Mouse (Mus musculus): Measurements from ENCODE around the gene Xrcc4. TPM values are rescaled to one million over a fixed set of nuclear protein-coding genes. Genes with fewer than 3 reads are reported as not detected.

The Xrcc4 gene
- polyA plus RNA-seq, 1 experiment from 2014 or later = 13.3 TPM

GRCm38 (mm10) chr13:89827838-89828237 lies 261.6 kb downstream of the Xrcc4 start:
- Histone ChIP-seq H3K9me3 (ENCODE audit: control insufficient read depth, low read length) (no peaks in the 10 kb centered on the region), H3K27me3 (ENCODE audit: control insufficient read depth, insufficient read depth, low read length) (no peaks in the 10 kb centered on the region), H3K27ac (ENCODE audit: low read depth, low read length) (no peak overlapping the region), H3K4me2 (replicated peaks; ENCODE audit: low read depth, low read length) (no peak overlapping the region), H3K4me3 (ENCODE audit: low read length) (no peak overlapping the region), H3K9ac (ENCODE audit: low read depth, low read length) (no peak overlapping the region), H3K4me1 (ENCODE audit: control insufficient read depth, insufficient read depth, low read length) (no peaks in the 10 kb centered on the region), H3K36me3 (ENCODE audit: control insufficient read depth, insufficient read depth, low read length) (no peaks in the 10 kb centered on the region)
- ATAC-seq (ENCODE audit: low FRiP score, low TSS enrichment) = no peak
- WGBS = 74% methylated on average over 2 of the region's 2 CpGs

GRCm38 (mm10) chr13:89814543-89814942 lies 274.9 kb downstream of the Xrcc4 start:
- no peak for ATAC-seq (ENCODE audit: low FRiP score, low TSS enrichment)
- H3K9me3 ChIP-seq (ENCODE audit: control insufficient read depth, low read length) = no peaks in the 10 kb centered on the region

GRCm38 (mm10) chr13:89812169-89812568 lies 277.2 kb downstream of the Xrcc4 start:
- no peak for ATAC-seq (ENCODE audit: low FRiP score, low TSS enrichment)
- 92% methylated on average over 2 of the region's 2 CpGs for WGBS

More at GRCm38 (mm10) chr13:89814543-89814942, 274.9 kb downstream of the Xrcc4 start:
- Histone ChIP-seq H3K9ac (ENCODE audit: low read depth, low read length) (no peak overlapping the region), H3K4me3 (ENCODE audit: low read length) (no peak overlapping the region), H3K4me1 (ENCODE audit: control insufficient read depth, insufficient read depth, low read length) (no peaks in the 10 kb centered on the region), H3K36me3 (ENCODE audit: control insufficient read depth, insufficient read depth, low read length) (no peaks in the 10 kb centered on the region), H3K27me3 (ENCODE audit: control insufficient read depth, insufficient read depth, low read length) (no peaks in the 10 kb centered on the region), H3K4me2 (replicated peaks; ENCODE audit: low read depth, low read length) (no peak overlapping the region), H3K27ac (ENCODE audit: low read depth, low read length) (no peak overlapping the region)
- WGBS = 81% methylated on average over 2 of the region's 2 CpGs

GRCm38 (mm10) chr13:89809024-89809423 lies 280.4 kb downstream of the Xrcc4 start:
- ATAC-seq (ENCODE audit: low FRiP score, low TSS enrichment) = no peak
- H3K9me3 ChIP-seq (ENCODE audit: control insufficient read depth, low read length) = no peaks in the 10 kb centered on the region
- no peak overlapping the region for H3K27ac ChIP-seq (ENCODE audit: low read depth, low read length)
- no peaks in the 10 kb centered on the region for H3K27me3 ChIP-seq (ENCODE audit: control insufficient read depth, insufficient read depth, low read length)
- H3K9ac ChIP-seq (ENCODE audit: low read depth, low read length) = no peak overlapping the region
- no peaks in the 10 kb centered on the region for H3K4me1 ChIP-seq (ENCODE audit: control insufficient read depth, insufficient read depth, low read length)
- H3K4me3 ChIP-seq (ENCODE audit: low read length) = no peak overlapping the region
- H3K4me2 ChIP-seq (replicated peaks; ENCODE audit: low read depth, low read length) = no peak overlapping the region
- no peaks in the 10 kb centered on the region for H3K36me3 ChIP-seq (ENCODE audit: control insufficient read depth, insufficient read depth, low read length)

More at GRCm38 (mm10) chr13:89812169-89812568, 277.2 kb downstream of the Xrcc4 start:
- Histone ChIP-seq H3K36me3 (ENCODE audit: control insufficient read depth, insufficient read depth, low read length) (no peaks in the 10 kb centered on the region), H3K9ac (ENCODE audit: low read depth, low read length) (no peak overlapping the region), H3K9me3 (ENCODE audit: control insufficient read depth, low read length) (no peaks in the 10 kb centered on the region), H3K27ac (ENCODE audit: low read depth, low read length) (no peak overlapping the region), H3K27me3 (ENCODE audit: control insufficient read depth, insufficient read depth, low read length) (no peaks in the 10 kb centered on the region), H3K4me1 (ENCODE audit: control insufficient read depth, insufficient read depth, low read length) (no peaks in the 10 kb centered on the region), H3K4me2 (replicated peaks; ENCODE audit: low read depth, low read length) (no peak overlapping the region), H3K4me3 (ENCODE audit: low read length) (no peak overlapping the region)

GRCm38 (mm10) chr13:89801901-89802300 lies 287.5 kb downstream of the Xrcc4 start:
- no peak for ATAC-seq (ENCODE audit: low FRiP score, low TSS enrichment)
- 77% methylated on average over 2 of the region's 2 CpGs for WGBS

GRCm38 (mm10) chr13:89797721-89798120 lies 291.7 kb downstream of the Xrcc4 start:
- no peak for ATAC-seq (ENCODE audit: low FRiP score, low TSS enrichment)
- no peaks in the 10 kb centered on the region for H3K36me3 ChIP-seq (ENCODE audit: control insufficient read depth, insufficient read depth, low read length)
- H3K27ac ChIP-seq (ENCODE audit: low read depth, low read length) = no peak overlapping the region
- 48% methylated on average over 3 of the region's 3 CpGs for WGBS
- no peak overlapping the region for H3K4me2 ChIP-seq (replicated peaks; ENCODE audit: low read depth, low read length)
- no peaks in the 10 kb centered on the region for H3K27me3 ChIP-seq (ENCODE audit: control insufficient read depth, insufficient read depth, low read length)
- no peaks in the 10 kb centered on the region for H3K4me1 ChIP-seq (ENCODE audit: control insufficient read depth, insufficient read depth, low read length)
- H3K4me3 ChIP-seq (ENCODE audit: low read length) = no peak overlapping the region
- no peaks in the 10 kb centered on the region for H3K9me3 ChIP-seq (ENCODE audit: control insufficient read depth, low read length)
- H3K9ac ChIP-seq (ENCODE audit: low read depth, low read length) = no peak overlapping the region

More at GRCm38 (mm10) chr13:89801901-89802300, 287.5 kb downstream of the Xrcc4 start:
- H3K36me3 ChIP-seq (ENCODE audit: control insufficient read depth, insufficient read depth, low read length) = no peaks in the 10 kb centered on the region
- H3K27me3 ChIP-seq (ENCODE audit: control insufficient read depth, insufficient read depth, low read length) = no peaks in the 10 kb centered on the region
- H3K4me3 ChIP-seq (ENCODE audit: low read length) = no peak overlapping the region
- H3K4me2 ChIP-seq (replicated peaks; ENCODE audit: low read depth, low read length) = no peak overlapping the region
- no peaks in the 10 kb centered on the region for H3K9me3 ChIP-seq (ENCODE audit: control insufficient read depth, low read length)
- H3K27ac ChIP-seq (ENCODE audit: low read depth, low read length) = no peak overlapping the region
- no peak overlapping the region for H3K9ac ChIP-seq (ENCODE audit: low read depth, low read length)
- no peaks in the 10 kb centered on the region for H3K4me1 ChIP-seq (ENCODE audit: control insufficient read depth, insufficient read depth, low read length)

GRCm38 (mm10) chr13:89791475-89791874 lies 297.9 kb downstream of the Xrcc4 start:
- H3K36me3 ChIP-seq (ENCODE audit: control insufficient read depth, insufficient read depth, low read length) = no peaks in the 10 kb centered on the region
- H3K27ac ChIP-seq (ENCODE audit: low read depth, low read length) = no peak overlapping the region
- no peaks in the 10 kb centered on the region for H3K27me3 ChIP-seq (ENCODE audit: control insufficient read depth, insufficient read depth, low read length)
- no peak overlapping the region for H3K9ac ChIP-seq (ENCODE audit: low read depth, low read length)
- H3K4me1 ChIP-seq (ENCODE audit: control insufficient read depth, insufficient read depth, low read length) = no peaks in the 10 kb centered on the region
- 54% methylated on average over 5 of the region's 5 CpGs for WGBS
- no peak for ATAC-seq (ENCODE audit: low FRiP score, low TSS enrichment)
- no peak overlapping the region for H3K4me2 ChIP-seq (replicated peaks; ENCODE audit: low read depth, low read length)
- H3K9me3 ChIP-seq (ENCODE audit: control insufficient read depth, low read length) = no peaks in the 10 kb centered on the region
- no peak overlapping the region for H3K4me3 ChIP-seq (ENCODE audit: low read length)

- Histone ChIP-seq H3K4me2 (replicated peaks; ENCODE audit: low read depth, low read length) (no peak overlapping the region), H3K4me3 (ENCODE audit: low read length) (no peak overlapping the region), H3K27me3 (ENCODE audit: control insufficient read depth, insufficient read depth, low read length) (no peaks in the 10 kb centered on the region), H3K27ac (ENCODE audit: low read depth, low read length) (no peak overlapping the region), H3K4me1 (ENCODE audit: control insufficient read depth, insufficient read depth, low read length) (no peaks in the 10 kb centered on the region), H3K36me3 (ENCODE audit: control insufficient read depth, insufficient read depth, low read length) (no peaks in the 10 kb centered on the region), H3K9ac (ENCODE audit: low read depth, low read length) (no peak overlapping the region), H3K9me3 (ENCODE audit: control insufficient read depth, low read length) (no peaks in the 10 kb centered on the region)
- 67% methylated on average over 2 of the region's 2 CpGs for WGBS
- ATAC-seq (ENCODE audit: low FRiP score, low TSS enrichment) = no peak
Observed at GRCm38 (mm10) chr13:89782886-89783285, 306.5 kb downstream of the Xrcc4 start.

GRCm38 (mm10) chr13:89780276-89780675 lies 309.1 kb downstream of the Xrcc4 start:
- ATAC-seq (ENCODE audit: low FRiP score, low TSS enrichment) = no peak
- H3K36me3 ChIP-seq (ENCODE audit: control insufficient read depth, insufficient read depth, low read length) = no peaks in the 10 kb centered on the region
- H3K4me3 ChIP-seq (ENCODE audit: low read length) = no peak overlapping the region
- 67% methylated on average over 3 of the region's 3 CpGs for WGBS
- no peak overlapping the region for H3K27ac ChIP-seq (ENCODE audit: low read depth, low read length)
- H3K4me2 ChIP-seq (replicated peaks; ENCODE audit: low read depth, low read length) = no peak overlapping the region
- no peaks in the 10 kb centered on the region for H3K9me3 ChIP-seq (ENCODE audit: control insufficient read depth, low read length)
- H3K27me3 ChIP-seq (ENCODE audit: control insufficient read depth, insufficient read depth, low read length) = no peaks in the 10 kb centered on the region
- no peak overlapping the region for H3K9ac ChIP-seq (ENCODE audit: low read depth, low read length)
- no peaks in the 10 kb centered on the region for H3K4me1 ChIP-seq (ENCODE audit: control insufficient read depth, insufficient read depth, low read length)

All from kidney, embryonic 14.5 days (tissue).